Mouse (Mus musculus) midbrain, postnatal 0 days (tissue): ENCODE data around the gene Dbil5. TPM values are rescaled to one million over a fixed set of nuclear protein-coding genes. Genes with fewer than 3 reads are reported as not detected.
A peak's percentile ranks its signal among the peaks of the same experiment; 100 is the strongest.
"Not testable (repeated sequence)": the region's sequence is repeated elsewhere in the genome, so short reads cannot be mapped to it uniquely, and the experiment has no call there.

Experiments used
- ATAC-seq: fragments of 200-750 bp; cut with Nextera tagmentation; 2 replicates; pipeline ENCODE4 v1.8.0; 2017; ENCODE audit warnings: moderate number of reproducible peaks, mild to moderate bottlenecking, moderate TSS enrichment, moderate library complexity; ENCODE audit not compliant: low FRiP score
- DNase-seq: peaks from one replicate; pipeline ENCODE4 v3.0.0-alpha.2; 2015; ENCODE audit warnings: low spot score
- H3K27ac ChIP-seq: fragments of 300-500 bp; sonication (generic); 2 replicates; pipeline ENCODE4 v1.5.1; 2014; ENCODE audit warnings: low read depth, mild to moderate bottlenecking, low read length, mixed read lengths
- H3K27me3 ChIP-seq: fragments of 300-500 bp; sonication (generic); 2 replicates; pipeline ENCODE4 v1.6.1; 2014; ENCODE audit warnings: low read length, control low read depth, mixed read lengths; ENCODE audit not compliant: insufficient read depth
- H3K36me3 ChIP-seq: fragments of 300-500 bp; sonication (generic); 2 replicates; pipeline ENCODE4 v1.6.1; 2014; ENCODE audit warnings: low read length, control low read depth, mixed read lengths; ENCODE audit not compliant: insufficient read depth
- H3K4me1 ChIP-seq: fragments of 300-500 bp; sonication (generic); 2 replicates; pipeline ENCODE4 v1.6.1; 2014; ENCODE audit warnings: mild to moderate bottlenecking, control low read depth, antibody characterized with exemption, low read length, mixed read lengths; ENCODE audit not compliant: insufficient read depth
- H3K4me2 ChIP-seq: fragments of 300-500 bp; sonication (generic); 2 replicates; pipeline ENCODE4 v1.6.1; 2014; ENCODE audit warnings: low read depth, mild to moderate bottlenecking, low read length, mixed read lengths; ENCODE audit not compliant: poor library complexity, severe bottlenecking
- H3K4me3 ChIP-seq: fragments of 300-500 bp; sonication (generic); 2 replicates; pipeline ENCODE4 v1.5.1; 2014; ENCODE audit warnings: low read depth, mild to moderate bottlenecking, low read length, moderate library complexity
- H3K9ac ChIP-seq: fragments of 300-500 bp; sonication (generic); replicated peaks from 2 replicates; pipeline ENCODE4 v1.6.1; 2014; ENCODE audit warnings: mild to moderate bottlenecking, low read length, moderate library complexity, mixed read lengths; ENCODE audit not compliant: poor library complexity, severe bottlenecking
- H3K9me3 ChIP-seq: fragments of 300-500 bp; sonication (generic); 2 replicates; pipeline ENCODE4 v1.6.1; 2016; ENCODE audit warnings: low read length, control low read depth
- CTCF ChIP-seq: IDR thresholded peaks from 2 replicates; pipeline ENCODE4 v1.5.1; 2016; ENCODE audit warnings: antibody characterized with exemption, mild to moderate bottlenecking
- WGBS: fragments of 180-500 bp; shearing (Covaris S2); extraction: QIAGEN DNeasy Blood & Tissue Kit; methylation state at CpG from one replicate; pipeline ENCODE4 v1.1.7; 2014; 5-methylcytosine and 5-hydroxymethylcytosine counted together
- polyA plus RNA-seq: library from polyadenylated mRNA; unstranded; fragments of >200 nt; fragmentation: Nextera tagmentation; extraction: Ambion mirVana; gene quantifications from 2 replicates; pipeline ENCODE4 v1.2.1, GENCODE M21; 2015
- total RNA-seq: library from RNA; depleted of rRNA; stranded (reverse); fragments of >200 nt; gene quantifications from 2 replicates; pipeline ENCODE4 v1.2.3, GENCODE M21; 2014

Dbil5 gene
- total and polyA plus RNA-seq, 2 experiments from 2014 or later: 0.58 TPM; not detected in 1

DNA sequence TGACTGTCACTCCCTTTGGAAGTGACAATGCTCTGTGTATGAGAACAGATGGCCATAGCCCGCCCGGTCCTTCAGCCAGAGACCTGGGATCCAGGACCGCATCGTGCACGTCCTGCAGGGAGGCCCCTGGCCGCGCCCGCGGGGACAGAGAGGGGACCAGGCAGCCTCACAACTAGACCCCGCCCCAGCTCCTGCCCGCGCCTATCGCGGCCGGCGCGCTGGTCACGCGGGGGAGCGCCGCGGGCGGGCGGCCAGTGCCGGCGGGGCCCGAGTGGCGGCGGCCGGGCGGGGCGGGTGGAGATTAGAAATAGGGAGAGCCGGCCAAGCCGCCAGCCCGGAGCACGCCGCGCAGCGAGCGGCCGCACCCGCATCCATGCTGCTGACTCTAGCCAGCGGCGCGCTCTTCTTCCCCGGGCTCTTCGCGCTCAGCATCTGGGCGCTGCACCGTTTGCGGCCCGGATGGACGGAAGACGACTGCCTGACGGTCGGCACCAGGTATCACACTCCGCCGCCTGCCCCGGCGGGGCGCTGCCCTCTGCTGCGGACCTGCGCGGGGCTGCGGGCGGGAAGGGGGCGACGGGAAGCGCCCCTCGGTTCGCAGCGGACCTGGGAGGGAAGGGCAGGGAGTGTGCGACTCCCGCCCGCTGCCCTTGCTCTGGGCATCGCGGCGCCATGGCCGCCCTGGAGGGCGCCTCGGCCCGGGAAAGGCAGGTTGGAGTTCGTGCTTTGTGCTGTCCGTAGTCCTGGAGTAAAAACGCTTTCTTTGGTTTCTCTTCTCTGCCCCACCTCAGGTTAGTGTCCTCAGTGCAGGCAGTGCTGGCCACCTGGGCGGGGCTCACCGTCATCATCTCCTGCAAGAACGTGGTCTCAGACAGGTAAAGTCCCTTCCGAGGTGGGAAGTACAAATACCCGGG is 15.4 kb upstream of the Dbil5 start:
- WGBS: under 1% methylated on average over 85 of the region's 90 CpGs

DNA sequence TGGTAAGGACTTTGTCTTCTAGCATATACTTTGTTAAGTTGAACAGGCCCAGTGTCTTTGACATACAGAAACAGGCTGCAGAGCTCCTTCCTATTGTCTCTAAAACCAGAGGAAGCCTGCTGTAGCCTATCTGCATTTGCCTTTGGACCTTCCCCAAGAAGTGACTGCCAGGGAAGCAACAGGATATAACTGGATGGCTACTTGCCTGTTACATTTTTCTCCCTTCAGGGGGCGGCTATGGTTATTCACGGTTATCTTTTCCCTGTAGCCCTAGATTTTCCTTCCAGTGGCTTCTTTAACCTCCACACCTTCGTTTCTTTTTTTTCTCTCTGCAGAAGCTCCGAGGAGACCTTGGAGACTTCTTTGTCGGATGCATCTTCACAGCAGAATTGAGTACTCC is 10.6 kb upstream of the Dbil5 start:
- Histone ChIP-seq H3K4me2 (no peak overlapping the region), H3K9me3 (no peaks in the 10 kb centered on the region), H3K9ac (no peak overlapping the region), H3K4me1 (no peaks in the 10 kb centered on the region; the same call in 1 of the 2 replicates), H3K36me3 (peaks cover 42% of the 10 kb centered on the region), H3K27me3 (no peaks in the 10 kb centered on the region), H3K27ac (no peak overlapping the region), H3K4me3 (no peak overlapping the region)
- DNase-seq (no peak), ATAC-seq (no peak)
- 86% methylated on average over 5 of the region's 5 CpGs for WGBS
- TF ChIP-seq CTCF: no peak

More for the DNA sequence above, 15.4 kb upstream of the Dbil5 start:
- DNase-seq (peak; percentile 83), ATAC-seq (peak; percentile 98)
- TF ChIP-seq CTCF: peak; percentile 21; the same call in 1 of the 2 replicates
- Histone ChIP-seq H3K36me3 (peaks cover 17% of the 10 kb centered on the region), H3K9ac (peak overlapping the region; percentile 88), H3K9me3 (no peaks in the 10 kb centered on the region), H3K4me1 (no peaks in the 10 kb centered on the region; the same call in 1 of the 2 replicates), H3K27ac (peak overlapping the region; percentile 79), H3K27me3 (no peaks in the 10 kb centered on the region), H3K4me3 (peak overlapping the region; percentile 94), H3K4me2 (peak overlapping the region; percentile 79)

GRCm38 (mm10) chr11:76210228-76210985 is 7.0 kb upstream of the Dbil5 start:
- ATAC-seq: no peak

GRCm38 (mm10) chr11:76211595-76211994 is 5.8 kb upstream of the Dbil5 start:
- not testable (repeated sequence) for H3K27me3 ChIP-seq, H3K27ac ChIP-seq, ATAC-seq, H3K9me3 ChIP-seq, H3K9ac ChIP-seq, H3K4me3 ChIP-seq, DNase-seq, H3K4me2 ChIP-seq, H3K4me1 ChIP-seq
- WGBS: 97% methylated on average over 2 of the region's 6 CpGs
- peaks cover 40% of the 10 kb centered on the region for H3K36me3 ChIP-seq

More at GRCm38 (mm10) chr11:76210228-76210985, 7.0 kb upstream of the Dbil5 start:
- 91% methylated on average over 13 of the region's 13 CpGs for WGBS
- H3K4me3 ChIP-seq: no peak overlapping the region
- no peak for DNase-seq
- no peaks in the 10 kb centered on the region for H3K4me1 ChIP-seq
- no peak overlapping the region for H3K9ac ChIP-seq
- H3K36me3 ChIP-seq: peaks cover 44% of the 10 kb centered on the region
- no peaks in the 10 kb centered on the region for H3K9me3 ChIP-seq
- H3K27ac ChIP-seq: no peak overlapping the region
- H3K27me3 ChIP-seq: no peaks in the 10 kb centered on the region
- TF ChIP-seq CTCF: no peak
- H3K4me2 ChIP-seq: no peak overlapping the region

GRCm38 (mm10) chr11:76213841-76214240 is 3.6 kb upstream of the Dbil5 start:
- WGBS: 15% methylated on average over 5 of the region's 5 CpGs
- Histone ChIP-seq H3K4me3 (no peak overlapping the region), H3K27ac (no peak overlapping the region), H3K27me3 (no peaks in the 10 kb centered on the region), H3K9ac (no peak overlapping the region), H3K4me1 (no peaks in the 10 kb centered on the region), H3K9me3 (no peaks in the 10 kb centered on the region), H3K36me3 (peaks cover 18% of the 10 kb centered on the region), H3K4me2 (no peak overlapping the region)
- TF ChIP-seq CTCF: no peak
- no peak for DNase-seq
- ATAC-seq: no peak

DNA sequence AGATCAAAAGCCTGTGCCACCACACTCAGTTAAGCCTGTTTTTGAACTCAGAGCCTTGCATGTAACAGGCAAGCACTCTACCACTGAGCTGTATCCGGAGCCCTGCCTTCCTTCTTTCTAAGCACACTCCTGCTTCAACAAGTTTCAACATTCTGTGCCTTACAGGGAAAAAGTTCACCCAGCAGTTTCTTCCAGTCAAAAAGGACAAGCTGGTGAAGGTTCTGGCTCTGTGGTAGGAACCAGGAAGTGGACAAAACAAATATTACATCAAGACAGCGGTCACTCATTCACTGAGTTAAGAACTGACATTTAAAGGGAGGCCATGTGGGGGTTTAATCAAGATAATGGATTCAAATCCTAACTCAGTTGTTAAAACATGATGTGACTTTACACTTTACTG is 2.4 kb upstream of the Dbil5 start:
- 87% methylated on average over 2 of the region's 2 CpGs for WGBS
- no peak overlapping the region for H3K4me3 ChIP-seq
- no peak for TF ChIP-seq CTCF
- DNase-seq: no peak
- peaks cover 10% of the 10 kb centered on the region; the same call in 1 of the 2 replicates for H3K36me3 ChIP-seq
- no peaks in the 10 kb centered on the region for H3K27me3 ChIP-seq
- H3K9ac ChIP-seq: no peak overlapping the region
- no peak for ATAC-seq
- no peak overlapping the region for H3K4me2 ChIP-seq
- no peaks in the 10 kb centered on the region for H3K4me1 ChIP-seq
- H3K9me3 ChIP-seq: no peaks in the 10 kb centered on the region
- H3K27ac ChIP-seq: no peak overlapping the region
